Mouse (Mus musculus) retina, adult 2 months (tissue): ENCODE measurements around the gene Tlnrd1.

Experiments
- DNase-seq: peaks from one replicate; pipeline ENCODE4 v3.0.0-alpha.2; 2012; ENCODE audit warnings: low read depth, low spot score

The Tlnrd1 gene

DNA sequence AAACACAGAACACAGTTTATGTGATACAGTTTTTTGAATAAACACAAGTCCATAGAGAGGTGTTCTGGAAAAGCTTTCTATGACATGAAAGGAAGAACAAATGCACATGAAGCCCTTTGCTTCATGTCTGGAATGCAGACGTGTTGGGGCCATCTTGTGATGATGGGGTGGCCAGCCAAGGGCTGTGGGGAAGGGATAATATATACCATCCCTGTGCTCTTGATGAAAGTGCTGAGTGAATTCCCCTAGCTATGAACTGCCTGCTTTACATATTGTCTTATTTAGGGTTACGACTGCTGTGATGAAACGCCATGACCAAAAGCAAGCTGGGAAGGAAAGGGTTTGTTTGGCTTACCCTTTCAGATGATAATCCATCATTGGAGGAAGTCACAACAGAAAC is 39.3 kb downstream of the Tlnrd1 start:
- DNase-seq: no peak

DNA sequence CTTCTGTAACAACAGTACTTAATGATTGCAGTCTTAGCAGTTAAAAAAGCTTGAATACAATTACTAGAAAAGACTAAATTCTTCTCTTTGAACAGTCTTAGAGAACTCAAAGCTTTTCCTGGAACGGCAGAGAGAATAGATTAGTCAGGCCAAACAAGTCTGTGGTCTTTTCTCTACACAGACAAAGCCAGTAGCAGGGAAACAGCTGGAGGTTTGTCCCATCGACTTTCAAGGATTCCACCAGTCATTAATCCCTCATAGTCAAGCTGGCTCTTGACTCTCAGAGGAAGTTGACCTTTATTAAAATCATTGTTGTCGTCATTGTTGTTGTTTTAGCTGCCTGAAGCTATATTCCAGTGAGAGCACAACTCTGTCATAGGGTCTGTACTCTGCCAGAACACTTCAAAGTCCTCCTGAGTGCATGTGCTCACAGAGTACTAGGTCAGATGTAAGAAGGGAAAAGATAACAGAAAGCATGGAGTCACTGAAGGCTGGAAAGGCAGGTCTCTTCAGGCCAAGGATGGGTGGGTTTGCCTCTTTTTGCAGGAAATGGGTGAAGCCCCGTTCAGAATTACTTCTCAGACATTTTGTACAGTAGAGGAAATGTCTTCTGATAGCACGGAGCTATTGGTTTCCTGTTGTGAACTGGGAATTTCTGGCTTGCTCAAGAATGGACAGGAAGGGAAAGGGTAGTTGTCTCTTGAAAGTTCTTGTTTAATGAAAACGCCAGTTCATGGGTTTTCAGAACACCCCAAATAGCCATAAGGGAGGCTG is 41.4 kb downstream of the Tlnrd1 start:
- DNase-seq: no peak

DNA sequence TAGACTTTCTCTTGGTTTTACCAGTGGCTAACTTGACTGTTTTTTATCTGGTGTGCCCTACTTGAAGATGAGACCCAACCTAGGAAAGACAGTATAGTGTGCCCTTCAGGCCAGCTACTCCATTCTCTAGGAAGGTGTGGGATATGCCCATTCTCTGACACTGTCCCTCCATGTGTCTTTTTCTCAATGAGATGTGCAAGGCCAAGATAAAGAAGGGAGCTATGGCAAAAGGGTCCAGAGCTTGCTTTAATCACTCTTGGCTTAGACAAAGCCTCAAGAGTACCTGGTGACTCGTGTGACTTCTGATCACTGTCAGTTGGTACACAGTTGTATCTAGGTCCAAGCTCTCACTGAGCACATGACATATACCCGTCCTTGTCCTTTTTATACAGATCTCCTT is 44.0 kb downstream of the Tlnrd1 start:
- no peak for DNase-seq

DNA sequence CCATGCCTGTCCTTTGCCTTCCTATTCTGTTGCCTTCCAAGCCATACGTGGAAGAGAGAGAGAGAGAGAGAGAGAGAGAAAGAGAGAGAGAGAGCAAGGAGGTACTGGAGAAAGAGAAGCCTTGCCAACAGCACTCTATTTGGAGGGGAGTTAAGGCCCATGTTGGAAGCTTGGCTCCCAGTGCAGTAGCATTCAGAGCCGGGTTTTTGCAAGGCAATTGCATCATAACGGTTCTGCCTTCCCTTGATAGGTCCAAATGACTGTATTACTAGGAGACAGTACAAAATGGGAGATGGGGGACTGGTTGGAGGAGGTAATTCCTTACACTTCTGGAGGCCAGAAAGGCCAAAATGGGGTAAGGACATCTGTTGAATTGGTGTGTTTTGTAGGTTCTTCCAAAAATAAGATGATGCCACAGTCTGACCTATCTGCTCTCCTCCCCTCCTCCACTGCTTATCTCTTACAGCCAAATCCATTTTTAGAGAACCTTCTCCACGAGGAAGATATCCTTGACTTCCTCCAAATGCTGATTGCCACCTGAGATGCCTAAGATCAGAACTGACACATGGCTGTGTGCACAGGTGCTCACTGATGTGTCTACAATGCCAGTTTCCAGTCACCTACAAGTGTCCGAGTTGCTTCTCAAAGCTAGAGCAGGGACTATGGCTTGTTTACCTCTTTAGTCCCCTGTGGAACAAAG is 45.4 kb downstream of the Tlnrd1 start:
- no peak for DNase-seq
